Mouse (Mus musculus) lung, adult 2 months (tissue): ENCODE data around the gene Cdk1.

Source experiments
- CTCF ChIP-seq: fragments of 200-500 bp; IDR thresholded peaks from 2 replicates; pipeline ENCODE4 v1.5.1; 2011; ENCODE audit warnings: mild to moderate bottlenecking, low read length, control low read depth; ENCODE audit not compliant: insufficient read depth
- POLR2A ChIP-seq: fragments of 200-500 bp; IDR thresholded peaks from 2 replicates; pipeline ENCODE4 v1.6.1; 2011; ENCODE audit warnings: low read depth, mild to moderate bottlenecking, control low read depth, low read length, borderline replicate concordance; ENCODE audit errors: extremely low read depth

- TF ChIP-seq POLR2A (no peak), CTCF (no peak)
Observed at GRCm38 (mm10) chr10:69342328-69342727, 10.4 kb downstream of the Cdk1 start.
